Mouse (Mus musculus): ENCODE results near the gene Sowahd.

Gene Sowahd

DNA sequence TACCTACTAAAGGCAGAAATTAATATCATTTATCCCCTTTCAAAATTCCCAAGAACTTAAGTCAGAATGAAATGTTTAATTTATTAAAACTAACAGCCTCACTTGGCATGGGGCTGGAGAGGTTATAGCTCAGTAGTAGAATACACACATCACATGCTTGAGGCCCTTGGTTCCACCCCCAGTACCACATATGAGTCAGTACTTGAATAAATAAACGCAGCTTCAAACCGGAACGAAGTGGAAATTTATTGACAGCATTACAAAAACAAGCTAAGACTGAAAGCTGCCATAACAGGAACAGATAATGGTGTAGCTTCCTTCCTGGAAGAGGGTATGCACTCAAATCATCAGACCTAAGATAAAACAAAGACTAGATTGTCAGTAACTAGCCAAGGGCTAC lies 42.8 kb downstream of the Sowahd start:
- in situ Hi-C loops (cut with MboI), result no loop called here

DNA sequence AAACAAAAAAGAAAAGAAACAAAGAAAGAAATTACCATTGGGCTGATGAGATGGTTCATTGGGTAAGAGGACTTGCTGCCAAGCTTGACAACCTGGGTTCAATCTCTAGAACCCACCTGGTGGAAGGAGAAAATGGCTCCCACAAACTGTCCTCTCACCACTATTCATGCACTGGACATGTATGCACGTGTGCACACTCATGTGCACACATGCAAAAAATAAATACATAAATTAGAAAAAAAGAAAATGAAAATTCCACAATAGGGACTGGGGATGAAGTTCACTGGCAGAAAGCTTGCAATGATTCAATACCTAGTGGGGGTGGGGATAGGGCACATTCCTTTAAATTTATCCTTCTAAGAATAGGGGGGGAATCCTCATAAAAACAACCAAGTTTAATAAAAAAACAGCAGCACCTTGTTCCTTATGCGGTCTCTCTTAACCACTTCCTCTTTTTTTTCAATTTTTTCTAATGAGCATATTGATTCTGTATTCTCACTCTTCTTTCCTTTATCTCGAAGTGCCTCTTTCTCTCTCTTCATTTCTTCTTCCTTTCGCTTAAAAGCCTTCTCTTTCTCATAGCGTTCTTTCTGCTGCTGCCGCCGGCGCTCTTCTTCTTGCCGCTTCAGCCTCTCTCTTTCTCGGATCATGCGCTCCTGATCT lies 46.6 kb downstream of the Sowahd start:
- in situ Hi-C loops (cut with MboI), result no loop called here

DNA sequence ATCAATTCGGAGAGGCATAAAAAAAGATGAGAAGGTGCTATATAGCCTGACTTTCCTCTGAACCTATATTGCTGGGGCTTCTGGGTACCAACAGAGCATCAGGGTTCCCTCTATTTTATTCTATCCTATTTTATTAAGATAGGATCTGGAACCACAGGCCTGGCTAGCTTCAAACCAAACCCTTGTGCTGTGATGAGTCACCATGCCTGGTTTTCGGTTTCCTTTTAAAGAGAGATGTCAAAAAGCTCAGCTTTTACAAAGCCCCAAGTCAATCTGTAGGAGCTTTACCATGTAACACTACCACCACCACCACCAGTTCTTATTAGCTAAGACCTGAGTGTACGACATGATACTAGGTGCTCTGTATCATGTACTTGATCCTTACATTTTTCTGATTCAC lies 50.0 kb downstream of the Sowahd start:
- in situ Hi-C loops (cut with MboI), result no loop called here
